Mouse (Mus musculus): Measurements from ENCODE around the gene Mvb12b. TPM values are rescaled to one million over a fixed set of nuclear protein-coding genes. Genes with fewer than 3 reads are reported as not detected.
A peak's percentile ranks its signal among the peaks of the same experiment; 100 is the strongest.

Mvb12b gene
- polyA plus RNA-seq, 1 experiment from 2014 or later: 18.8 TPM

DNA sequence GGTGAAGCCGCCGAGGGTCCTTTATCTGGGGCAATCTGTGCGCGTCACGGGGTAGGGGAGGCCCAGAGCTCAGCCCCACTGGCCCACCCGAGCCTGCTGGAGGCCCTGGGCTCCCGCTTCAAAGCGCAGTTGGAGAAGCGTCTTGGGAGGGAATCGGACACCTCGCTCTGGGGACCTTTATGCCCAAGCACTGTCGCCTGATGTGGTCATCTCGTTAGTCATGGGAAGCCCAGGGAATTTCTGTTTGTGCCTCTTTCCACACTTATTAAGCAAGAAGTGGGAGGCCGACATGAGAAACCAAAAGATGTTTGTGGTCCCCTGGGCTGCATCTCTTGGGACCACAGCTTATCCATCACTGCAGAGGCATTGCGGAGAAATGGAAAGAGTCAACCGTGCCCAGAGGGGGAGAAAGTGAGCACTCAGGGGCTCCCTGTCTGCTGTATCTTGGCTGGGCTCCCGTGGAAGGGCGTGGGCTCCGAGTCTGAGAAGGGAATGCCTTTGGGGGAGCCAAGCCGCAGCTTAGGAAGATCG is 169.9 kb downstream of the Mvb12b start:
- no peak for ATAC-seq (ENCODE audit: low FRiP score, low TSS enrichment)
- peaks cover 14% of the 10 kb centered on the region for H3K4me1 ChIP-seq (ENCODE audit: control insufficient read depth, insufficient read depth, low read length)
- no peaks in the 10 kb centered on the region for H3K36me3 ChIP-seq (ENCODE audit: control insufficient read depth, insufficient read depth, low read length)
- no peaks in the 10 kb centered on the region for H3K9me3 ChIP-seq (ENCODE audit: control insufficient read depth, low read length)
- 6% methylated on average over 21 of the region's 21 CpGs for WGBS
- 0 out of 2 replicates have a peak overlapping the region, but pooled peaks have one; percentile 12 for H3K4me2 ChIP-seq (replicated peaks; ENCODE audit: low read depth, low read length)
- no peak overlapping the region for H3K27ac ChIP-seq (ENCODE audit: low read depth, low read length)
- H3K9ac ChIP-seq (ENCODE audit: low read depth, low read length): no peak overlapping the region; the same call in 1 of the 2 replicates
- H3K27me3 ChIP-seq (ENCODE audit: control insufficient read depth, insufficient read depth, low read length): peaks cover 32% of the 10 kb centered on the region
- H3K4me3 ChIP-seq (ENCODE audit: low read length): peak overlapping the region; percentile 12; the same call in 1 of the 2 replicates

DNA sequence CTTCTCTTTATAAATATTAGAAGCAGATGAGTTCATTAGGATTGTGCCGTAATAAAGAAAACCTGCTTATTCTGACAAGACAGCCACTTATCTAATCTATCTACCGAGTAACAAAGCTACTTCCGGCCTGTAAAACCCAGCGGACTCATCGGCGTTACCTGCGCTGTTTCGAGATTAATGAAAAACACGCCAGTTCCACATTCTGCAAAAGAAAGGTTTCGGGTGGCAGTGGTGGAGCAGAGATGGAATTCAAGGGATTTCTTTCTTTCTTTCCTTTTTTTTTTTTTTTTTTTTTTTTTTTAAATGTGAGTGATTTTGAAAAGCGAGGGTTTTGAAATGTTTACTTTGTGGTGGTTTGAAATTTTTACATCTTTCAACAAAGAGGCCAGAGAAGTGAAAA is 170.4 kb downstream of the Mvb12b start:
- Histone ChIP-seq H3K27ac (ENCODE audit: low read depth, low read length) (no peak overlapping the region), H3K9me3 (ENCODE audit: control insufficient read depth, low read length) (no peaks in the 10 kb centered on the region), H3K36me3 (ENCODE audit: control insufficient read depth, insufficient read depth, low read length) (no peaks in the 10 kb centered on the region), H3K9ac (ENCODE audit: low read depth, low read length) (no peak overlapping the region), H3K4me2 (replicated peaks; ENCODE audit: low read depth, low read length) (0 out of 2 replicates have a peak overlapping the region, but pooled peaks have one; percentile 12), H3K4me1 (ENCODE audit: control insufficient read depth, insufficient read depth, low read length) (peaks cover 14% of the 10 kb centered on the region), H3K4me3 (ENCODE audit: low read length) (peak overlapping the region; percentile 12; the same call in 1 of the 2 replicates), H3K27me3 (ENCODE audit: control insufficient read depth, insufficient read depth, low read length) (peaks cover 32% of the 10 kb centered on the region)
- no peak for ATAC-seq (ENCODE audit: low FRiP score, low TSS enrichment)
- 38% methylated on average over 11 of the region's 11 CpGs for WGBS

DNA sequence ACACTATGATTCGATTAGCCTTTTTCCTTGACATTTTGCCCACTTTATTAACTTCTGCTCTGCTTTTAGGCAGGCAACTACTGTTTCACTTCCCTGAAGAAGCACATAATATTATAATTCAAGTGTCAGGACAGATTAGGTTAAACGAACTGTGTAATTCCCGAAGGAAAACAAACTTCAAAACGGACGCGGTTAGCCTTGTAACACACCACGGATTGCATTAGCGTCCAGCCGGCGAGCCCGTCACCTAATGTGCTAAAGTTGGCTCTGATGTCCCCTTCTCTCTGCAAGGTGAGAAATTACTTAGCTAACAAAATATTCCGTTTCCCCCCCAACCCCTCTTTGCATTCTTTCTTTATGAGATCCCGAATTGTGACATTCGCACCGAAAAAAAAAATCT is 170.9 kb downstream of the Mvb12b start:
- Histone ChIP-seq H3K9me3 (ENCODE audit: control insufficient read depth, low read length) (no peaks in the 10 kb centered on the region), H3K27me3 (ENCODE audit: control insufficient read depth, insufficient read depth, low read length) (peaks cover 32% of the 10 kb centered on the region), H3K4me1 (ENCODE audit: control insufficient read depth, insufficient read depth, low read length) (peaks cover 14% of the 10 kb centered on the region), H3K4me2 (replicated peaks; ENCODE audit: low read depth, low read length) (no peak overlapping the region), H3K36me3 (ENCODE audit: control insufficient read depth, insufficient read depth, low read length) (no peaks in the 10 kb centered on the region), H3K4me3 (ENCODE audit: low read length) (no peak overlapping the region), H3K9ac (ENCODE audit: low read depth, low read length) (no peak overlapping the region), H3K27ac (ENCODE audit: low read depth, low read length) (no peak overlapping the region)
- no peak for ATAC-seq (ENCODE audit: low FRiP score, low TSS enrichment)
- WGBS: 18% methylated on average over 15 of the region's 15 CpGs

DNA sequence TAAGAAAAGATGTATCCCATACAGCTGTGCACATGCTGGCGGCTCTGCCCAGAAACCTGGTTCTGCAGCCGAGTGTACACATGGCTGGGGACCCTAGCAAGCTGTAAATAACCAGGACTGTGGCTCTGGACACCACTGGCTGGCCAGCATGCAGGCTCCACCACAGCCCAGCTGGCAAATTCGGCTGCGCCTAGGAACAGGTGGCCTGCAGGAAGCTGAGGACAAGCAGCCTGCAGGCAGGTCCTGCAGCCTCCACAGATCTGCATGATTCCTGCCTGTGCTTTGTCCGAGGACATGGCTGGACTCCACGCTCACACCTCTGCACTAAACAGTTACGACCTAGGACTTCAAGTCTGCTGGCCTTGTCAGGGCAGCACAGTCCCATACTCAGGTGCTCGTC is 172.8 kb downstream of the Mvb12b start:
- no peak overlapping the region for H3K4me2 ChIP-seq (replicated peaks; ENCODE audit: low read depth, low read length)

DNA sequence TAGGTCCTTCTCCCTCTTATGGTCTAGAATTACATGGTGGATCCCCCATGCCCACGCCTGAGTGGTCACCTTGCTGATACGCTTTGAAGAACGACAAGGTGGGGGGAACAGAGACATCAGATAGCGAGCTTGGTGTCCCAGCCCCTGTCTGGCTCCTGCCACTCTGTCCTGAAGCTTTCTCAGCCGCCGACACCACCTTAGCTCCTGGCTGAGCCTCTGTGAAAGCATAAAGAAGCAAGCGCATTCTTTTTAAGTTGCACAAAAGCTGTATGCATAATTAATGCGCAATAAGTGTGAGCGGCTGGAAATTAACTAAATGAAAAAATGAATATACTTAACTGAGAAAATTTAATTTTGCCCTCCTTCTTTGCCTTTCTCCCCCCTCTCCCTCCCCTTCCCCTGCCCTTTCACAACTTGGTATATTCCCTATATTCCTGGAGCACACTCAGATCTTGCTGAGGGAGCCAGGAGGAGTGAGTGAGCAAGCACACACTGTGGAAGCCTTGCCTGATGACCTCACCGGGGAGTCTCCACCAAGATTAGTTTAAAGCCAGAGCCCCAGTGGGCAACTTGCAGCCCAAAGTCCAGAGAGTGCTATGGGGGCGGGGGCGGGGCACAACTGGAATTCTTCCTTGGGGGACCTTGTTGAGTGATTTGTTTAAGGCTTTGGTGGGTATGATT is 174.0 kb downstream of the Mvb12b start:
- Histone ChIP-seq H3K4me1 (ENCODE audit: control insufficient read depth, insufficient read depth, low read length) (peaks cover 14% of the 10 kb centered on the region), H3K36me3 (ENCODE audit: control insufficient read depth, insufficient read depth, low read length) (no peaks in the 10 kb centered on the region), H3K4me2 (replicated peaks; ENCODE audit: low read depth, low read length) (no peak overlapping the region), H3K4me3 (ENCODE audit: low read length) (no peak overlapping the region), H3K9ac (ENCODE audit: low read depth, low read length) (no peak overlapping the region), H3K27ac (ENCODE audit: low read depth, low read length) (no peak overlapping the region), H3K27me3 (ENCODE audit: control insufficient read depth, insufficient read depth, low read length) (peaks cover 32% of the 10 kb centered on the region), H3K9me3 (ENCODE audit: control insufficient read depth, low read length) (no peaks in the 10 kb centered on the region)
- ATAC-seq (ENCODE audit: low FRiP score, low TSS enrichment): 0 out of 2 replicates have a peak, but pooled peaks have one; percentile 39
- 26% methylated on average over 12 of the region's 12 CpGs for WGBS

More for the DNA sequence above, 172.8 kb downstream of the Mvb12b start:
- H3K9me3 ChIP-seq (ENCODE audit: control insufficient read depth, low read length): no peaks in the 10 kb centered on the region
- no peak overlapping the region for H3K27ac ChIP-seq (ENCODE audit: low read depth, low read length)
- H3K27me3 ChIP-seq (ENCODE audit: control insufficient read depth, insufficient read depth, low read length): peaks cover 32% of the 10 kb centered on the region
- 25% methylated on average over 8 of the region's 8 CpGs for WGBS
- H3K4me3 ChIP-seq (ENCODE audit: low read length): no peak overlapping the region
- ATAC-seq (ENCODE audit: low FRiP score, low TSS enrichment): no peak
- no peak overlapping the region for H3K9ac ChIP-seq (ENCODE audit: low read depth, low read length)
- H3K36me3 ChIP-seq (ENCODE audit: control insufficient read depth, insufficient read depth, low read length): no peaks in the 10 kb centered on the region
- peaks cover 14% of the 10 kb centered on the region for H3K4me1 ChIP-seq (ENCODE audit: control insufficient read depth, insufficient read depth, low read length)

- peak; percentile 56; the same call in 1 of the 2 replicates for ATAC-seq (ENCODE audit: low FRiP score, low TSS enrichment)
- Histone ChIP-seq H3K4me1 (ENCODE audit: control insufficient read depth, insufficient read depth, low read length) (peaks cover 9% of the 10 kb centered on the region), H3K9me3 (ENCODE audit: control insufficient read depth, low read length) (no peaks in the 10 kb centered on the region), H3K4me2 (replicated peaks; ENCODE audit: low read depth, low read length) (no peak overlapping the region), H3K4me3 (ENCODE audit: low read length) (no peak overlapping the region), H3K9ac (ENCODE audit: low read depth, low read length) (no peak overlapping the region), H3K36me3 (ENCODE audit: control insufficient read depth, insufficient read depth, low read length) (no peaks in the 10 kb centered on the region), H3K27me3 (ENCODE audit: control insufficient read depth, insufficient read depth, low read length) (peaks cover 23% of the 10 kb centered on the region), H3K27ac (ENCODE audit: low read depth, low read length) (no peak overlapping the region)
- WGBS: 35% methylated on average over 4 of the region's 4 CpGs
Measured at GRCm38 (mm10) chr2:33712811-33713210, 174.9 kb downstream of the Mvb12b start.

DNA sequence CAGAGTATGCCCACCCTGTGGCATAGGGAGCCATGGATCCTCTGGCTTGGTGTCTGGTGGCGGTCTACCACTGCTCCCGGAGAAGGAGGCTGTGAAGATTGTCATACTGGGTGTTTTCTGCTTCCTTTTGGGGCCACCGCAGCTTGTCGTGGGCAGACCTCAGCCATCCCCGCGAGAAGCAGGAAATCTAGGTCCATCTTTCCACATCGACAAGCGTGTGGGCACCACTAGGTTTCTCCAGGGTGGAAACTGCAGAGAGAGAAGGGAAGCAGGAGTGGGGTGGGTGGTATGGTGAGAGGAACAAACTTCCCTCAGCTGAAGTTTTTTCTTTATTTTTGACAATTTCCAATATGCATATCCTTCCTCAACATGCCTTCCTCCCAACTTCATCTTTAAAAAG is 178.9 kb downstream of the Mvb12b start:
- no peaks in the 10 kb centered on the region for H3K4me1 ChIP-seq (ENCODE audit: control insufficient read depth, insufficient read depth, low read length)
- no peak overlapping the region for H3K4me3 ChIP-seq (ENCODE audit: low read length)
- no peak overlapping the region for H3K27ac ChIP-seq (ENCODE audit: low read depth, low read length)
- no peak for ATAC-seq (ENCODE audit: low FRiP score, low TSS enrichment)
- no peaks in the 10 kb centered on the region for H3K9me3 ChIP-seq (ENCODE audit: control insufficient read depth, low read length)
- H3K36me3 ChIP-seq (ENCODE audit: control insufficient read depth, insufficient read depth, low read length): no peaks in the 10 kb centered on the region
- WGBS: 89% methylated on average over 8 of the region's 8 CpGs
- H3K27me3 ChIP-seq (ENCODE audit: control insufficient read depth, insufficient read depth, low read length): peaks cover 13% of the 10 kb centered on the region
- H3K4me2 ChIP-seq (replicated peaks; ENCODE audit: low read depth, low read length): no peak overlapping the region
- no peak overlapping the region for H3K9ac ChIP-seq (ENCODE audit: low read depth, low read length)

GRCm38 (mm10) chr2:33708096-33708495 is 179.7 kb downstream of the Mvb12b start:
- ATAC-seq (ENCODE audit: low FRiP score, low TSS enrichment): no peak

GRCm38 (mm10) chr2:33706403-33706802 is 181.3 kb downstream of the Mvb12b start:
- Histone ChIP-seq H3K4me1 (ENCODE audit: control insufficient read depth, insufficient read depth, low read length) (no peaks in the 10 kb centered on the region), H3K36me3 (ENCODE audit: control insufficient read depth, insufficient read depth, low read length) (no peaks in the 10 kb centered on the region), H3K4me3 (ENCODE audit: low read length) (no peak overlapping the region), H3K27me3 (ENCODE audit: control insufficient read depth, insufficient read depth, low read length) (peaks cover 17% of the 10 kb centered on the region), H3K9me3 (ENCODE audit: control insufficient read depth, low read length) (no peaks in the 10 kb centered on the region), H3K9ac (ENCODE audit: low read depth, low read length) (no peak overlapping the region), H3K4me2 (replicated peaks; ENCODE audit: low read depth, low read length) (no peak overlapping the region), H3K27ac (ENCODE audit: low read depth, low read length) (no peak overlapping the region)
- WGBS: 59% methylated on average over 9 of the region's 9 CpGs
- ATAC-seq (ENCODE audit: low FRiP score, low TSS enrichment): no peak

More at GRCm38 (mm10) chr2:33708096-33708495, 179.7 kb downstream of the Mvb12b start:
- Histone ChIP-seq H3K36me3 (ENCODE audit: control insufficient read depth, insufficient read depth, low read length) (no peaks in the 10 kb centered on the region), H3K27ac (ENCODE audit: low read depth, low read length) (no peak overlapping the region), H3K9ac (ENCODE audit: low read depth, low read length) (no peak overlapping the region), H3K4me1 (ENCODE audit: control insufficient read depth, insufficient read depth, low read length) (no peaks in the 10 kb centered on the region), H3K4me2 (replicated peaks; ENCODE audit: low read depth, low read length) (no peak overlapping the region), H3K9me3 (ENCODE audit: control insufficient read depth, low read length) (no peaks in the 10 kb centered on the region), H3K4me3 (ENCODE audit: low read length) (no peak overlapping the region), H3K27me3 (ENCODE audit: control insufficient read depth, insufficient read depth, low read length) (peaks cover 13% of the 10 kb centered on the region)
- 20% methylated on average over 3 of the region's 3 CpGs for WGBS

Data from kidney, embryonic 14.5 days (tissue).